Comparison of ENCODE assay signal across 29 mouse cellular contexts in the genomic region with DNA sequence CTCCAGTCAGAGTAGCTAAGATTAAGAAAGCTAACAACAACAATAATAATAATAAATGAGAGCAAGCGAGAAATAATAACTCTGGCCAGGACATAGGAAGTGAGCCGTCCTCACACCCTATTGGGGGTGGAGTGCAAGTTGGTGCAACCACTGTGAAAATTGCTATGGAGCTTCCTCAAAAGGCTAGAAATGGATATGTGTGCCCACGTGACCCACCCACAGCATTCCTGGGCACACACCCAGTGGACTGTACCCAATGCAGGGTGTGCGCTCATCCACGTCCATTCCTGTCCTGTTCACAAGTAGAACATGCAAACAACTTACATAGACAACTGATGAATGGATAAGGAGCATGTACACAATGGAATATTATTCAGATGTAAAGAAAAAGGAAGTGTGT.
DNase-seq lines count a peak whose midpoint lies in the region; ATAC-seq and TF ChIP-seq lines count a peak whose summit lies in the region.
"Had no signal": no experiment of that assay in that cellular context is flagged by ENCODE, and none has a peak within 500 bp of the region (broad histone marks: within the 10 kb centered on the region; RNA-seq: fewer than 3 reads in every experiment).

No protein-coding gene starts in this region.

- no peak for TF ChIP-seq RAD21 in MEL (IDR thresholded peaks at IDR 0.05; ENCODE audit: low read depth, low read length)

- H3K4me2 ChIP-seq in kidney, embryonic 16.5 days (replicated peaks; ENCODE audit: low read depth, low read length), result no peak overlapping the region
- no peak overlapping the region for H3K4me2 ChIP-seq in heart, embryonic 11.5 days
- H3K4me2 ChIP-seq: embryonic facial prominence, embryonic 15.5 days; forebrain, embryonic 13.5 days; heart, embryonic 15.5 days; limb, embryonic 15.5 days; midbrain, embryonic 12.5 days had no signal

- no peak overlapping the region for H3K27ac ChIP-seq in kidney, embryonic 16.5 days (ENCODE audit: low read length)
- no peak overlapping the region for H3K27ac ChIP-seq in MEL (ENCODE audit: control insufficient read depth, low read depth, low read length)
- no peak overlapping the region for H3K27ac ChIP-seq in heart, embryonic 11.5 days (ENCODE audit: low read depth, low read length)
- H3K27ac ChIP-seq: embryonic facial prominence, embryonic 10.5 days; embryonic facial prominence, embryonic 15.5 days; forebrain, embryonic 13.5 days; heart, embryonic 15.5 days; layer of hippocampus, adult 2 months; limb, embryonic 10.5 days; limb, embryonic 15.5 days; liver, embryonic 14.5 days; midbrain, embryonic 12.5 days had no signal

- TF ChIP-seq CTCF in MEL (IDR thresholded peaks at IDR 0.05 in 2 of 3, conservative IDR thresholded peaks at IDR 0.05 in 1 of 3; ENCODE audit: control insufficient read depth in 1 of 3, insufficient read depth in 1 of 3, low read depth in 2 of 3, low read length in 3 of 3, poor library complexity in 1 of 3, severe bottlenecking in 1 of 3), result no peak

- TF ChIP-seq POLR2A in MEL (IDR thresholded peaks at IDR 0.05; ENCODE audit: control insufficient read depth in 1 of 2, insufficient read depth in 1 of 2, low read depth in 1 of 2, low read length in 2 of 2, poor library complexity in 1 of 2), result no peak

- no peak for ATAC-seq in kidney, embryonic 16.5 days (ENCODE audit: low FRiP score, low TSS enrichment)
- ATAC-seq in megakaryocyte, adult 5-6 weeks (ENCODE audit: poor library complexity, severe bottlenecking), result peak; percentile 64
- no peak for ATAC-seq in erythroblast, adult 5-6 weeks (replicated peaks; ENCODE audit: low FRiP score, poor library complexity, severe bottlenecking)
- ATAC-seq in heart, embryonic 11.5 days (replicated peaks; ENCODE audit: insufficient number of reproducible peaks, low FRiP score, low TSS enrichment), result no peak
- ATAC-seq: forebrain, embryonic 13.5 days; hindbrain, embryonic 16.5 days; Patski had no signal

- TF ChIP-seq EP300 in MEL (IDR thresholded peaks at IDR 0.05; ENCODE audit: low read depth in 1 of 2, low read length in 2 of 2), result no peak

- no peaks in the 10 kb centered on the region for H3K9me3 ChIP-seq in kidney, embryonic 16.5 days (ENCODE audit: low read length)
- H3K9me3 ChIP-seq in MEL (replicated peaks; ENCODE audit: insufficient read depth, low read length), result no peaks in the 10 kb centered on the region
- H3K9me3 ChIP-seq in heart, embryonic 11.5 days (replicated peaks; ENCODE audit: control insufficient read depth, low read length), result no peaks in the 10 kb centered on the region
- H3K9me3 ChIP-seq: embryonic facial prominence, embryonic 10.5 days; embryonic facial prominence, embryonic 15.5 days; forebrain, embryonic 13.5 days; heart, embryonic 15.5 days; limb, embryonic 10.5 days; limb, embryonic 15.5 days; midbrain, embryonic 12.5 days had no signal

- no peaks in the 10 kb centered on the region for H3K27me3 ChIP-seq in kidney, embryonic 16.5 days (ENCODE audit: insufficient read depth, low read length)
- no peaks in the 10 kb centered on the region; a peak in 1 of 4 replicates for H3K27me3 ChIP-seq in MEL (ENCODE audit: control insufficient read depth in 1 of 2, insufficient read depth in 2 of 2, low read length in 2 of 2)
- H3K27me3 ChIP-seq in heart, embryonic 11.5 days (ENCODE audit: control insufficient read depth, insufficient read depth, low read length), result no peaks in the 10 kb centered on the region
- H3K27me3 ChIP-seq: embryonic facial prominence, embryonic 15.5 days; forebrain, embryonic 13.5 days; heart, embryonic 15.5 days; limb, embryonic 15.5 days; midbrain, embryonic 12.5 days; Patski had no signal

- DNase-seq in kidney, adult 9 months, result peak; percentile 11
- DNase-seq in MEL (ENCODE audit: low read depth, low spot score), result peak; percentile 33
- DNase-seq in left cerebral cortex, adult 18-20 months (ENCODE audit: low spot score in 2 of 2), result no peak
- DNase-seq: adrenal gland, postnatal 36 days; cerebellum, adult 8-10 months; cerebellum, postnatal 25 days; gastrocnemius, postnatal 10 days; kidney, adult 18-20 months; lung, adult 2 months; lung, postnatal 10 days; right cerebral cortex, postnatal 25 days; thymus, adult 18-20 months; thymus, postnatal 25 days had no signal

- no peaks in the 10 kb centered on the region for H3K79me2 ChIP-seq in MEL (ENCODE audit: control insufficient read depth, insufficient read depth, low read length, poor library complexity)

- WGBS in kidney, embryonic 16.5 days, result 75% methylated on average over 5 of the region's 5 CpGs
- 87% methylated on average over 5 of the region's 5 CpGs for WGBS in heart, embryonic 11.5 days (ENCODE audit: insufficient replicate concordance)

- no peaks in the 10 kb centered on the region for H3K36me3 ChIP-seq in kidney, embryonic 16.5 days (ENCODE audit: insufficient read depth, low read length)
- H3K36me3 ChIP-seq in MEL (ENCODE audit: control insufficient read depth in 1 of 2, insufficient read depth in 2 of 2, low read length in 2 of 2), result no peaks in the 10 kb centered on the region
- H3K36me3 ChIP-seq in heart, embryonic 11.5 days (ENCODE audit: control insufficient read depth, insufficient read depth, low read length), result no peaks in the 10 kb centered on the region
- H3K36me3 ChIP-seq: embryonic facial prominence, embryonic 10.5 days; embryonic facial prominence, embryonic 15.5 days; heart, embryonic 15.5 days; limb, embryonic 10.5 days; limb, embryonic 15.5 days; midbrain, embryonic 12.5 days had no signal

- peaks cover 7% of the 10 kb centered on the region; the same call in 1 of the 2 replicates for H3K4me1 ChIP-seq in kidney, embryonic 16.5 days (ENCODE audit: insufficient read depth, low read length)
- no peaks in the 10 kb centered on the region; a peak in 1 of 4 replicates for H3K4me1 ChIP-seq in MEL (ENCODE audit: control insufficient read depth in 1 of 2, insufficient read depth in 2 of 2, low read length in 2 of 2)
- H3K4me1 ChIP-seq in heart, embryonic 11.5 days (ENCODE audit: control insufficient read depth, insufficient read depth, low read length), result no peaks in the 10 kb centered on the region
- H3K4me1 ChIP-seq: heart, embryonic 15.5 days had no signal

- H3K9ac ChIP-seq in kidney, embryonic 16.5 days (replicated peaks; ENCODE audit: low read length), result no peak overlapping the region
- H3K9ac ChIP-seq in MEL (ENCODE audit: control insufficient read depth, low read depth, low read length, poor library complexity, severe bottlenecking), result no peak overlapping the region
- H3K9ac ChIP-seq in heart, embryonic 11.5 days (ENCODE audit: low read depth, low read length), result no peak overlapping the region
- H3K9ac ChIP-seq: embryonic facial prominence, embryonic 15.5 days; forebrain, embryonic 13.5 days; heart, embryonic 15.5 days; limb, embryonic 15.5 days; liver, embryonic 14.5 days; midbrain, embryonic 12.5 days had no signal

- H3K4me3 ChIP-seq in kidney, embryonic 16.5 days (ENCODE audit: low read length), result no peak overlapping the region
- no peak overlapping the region for H3K4me3 ChIP-seq in MEL (ENCODE audit: control insufficient read depth in 1 of 2, insufficient read depth in 1 of 2, low read depth in 2 of 2, low read length in 2 of 2)
- H3K4me3 ChIP-seq in heart, embryonic 11.5 days (ENCODE audit: low read depth, low read length), result no peak overlapping the region
- H3K4me3 ChIP-seq: embryonic facial prominence, embryonic 10.5 days; embryonic facial prominence, embryonic 15.5 days; forebrain, embryonic 13.5 days; heart, embryonic 15.5 days; layer of hippocampus, adult 2 months; limb, embryonic 10.5 days; limb, embryonic 15.5 days; megakaryocyte, embryonic 14.5 days; midbrain, embryonic 12.5 days had no signal

TF ChIP-seq in MEL, 35 proteins besides CTCF, POLR2A, EP300 and RAD21:
- TF ChIP-seq ZC3H11A (IDR thresholded peaks at IDR 0.05; ENCODE audit: low read depth, low read length) (no peak), MAX (IDR thresholded peaks at IDR 0.05; ENCODE audit: low read length) (0 out of 2 replicates have a peak, but pooled peaks have one; percentile 48), USF2 (IDR thresholded peaks at IDR 0.05; ENCODE audit: borderline replicate concordance in 1 of 2, insufficient read depth in 1 of 2, low read depth in 1 of 2, low read length in 2 of 2) (peak in 1 of 2 experiments; percentile 58; a peak in 1 of 4 replicates), USF1 (IDR thresholded peaks at IDR 0.05; ENCODE audit: low read depth, low read length) (peak; percentile 87)

Comparison
In these comparisons a context has a peak if more than half of its experiments do, and no peak if none do; other contexts are left out.
1. DNase-seq: peak in kidney, adult 9 months (single experiment) and MEL (single experiment); none in left cerebral cortex, adult 18-20 months (0 of 2).